Mouse (Mus musculus) heart, embryonic 14.5 days (tissue): Measurements from ENCODE around the gene Slc27a4. TPM values are rescaled to one million over a fixed set of nuclear protein-coding genes. Genes with fewer than 3 reads are reported as not detected.

ENCODE experiments used
- ATAC-seq: fragments of 200-750 bp; cut with Nextera tagmentation; 2 replicates; pipeline ENCODE4 v1.8.0; 2017; ENCODE audit warnings: low read depth, moderate TSS enrichment; ENCODE audit not compliant: insufficient number of reproducible peaks, insufficient read depth, low FRiP score
- H3K27ac ChIP-seq, 2 experiments: fragments of 200-500 bp in 1 of 2; fragments of 300-500 bp in 1 of 2; sonication (generic) in 1 of 2; replicated peaks in 1 of 2; 2 replicates each; pipeline ENCODE4 v1.5.1; 2012 to 2014; ENCODE audit warnings: low read depth in 2 of 2, low read length in 2 of 2, control low read depth in 1 of 2, mild to moderate bottlenecking in 1 of 2, mixed read lengths in 1 of 2; ENCODE audit not compliant: control insufficient read depth in 1 of 2, insufficient read depth in 1 of 2
- H3K27me3 ChIP-seq: fragments of 300-500 bp; sonication (generic); 2 replicates; pipeline ENCODE4 v1.6.1; 2014; ENCODE audit warnings: mild to moderate bottlenecking, low read length, control low read depth; ENCODE audit not compliant: control insufficient read depth, insufficient read depth
- H3K36me3 ChIP-seq: fragments of 300-500 bp; sonication (generic); 2 replicates; pipeline ENCODE4 v1.6.1; 2014; ENCODE audit warnings: mild to moderate bottlenecking, control low read depth, low read length, mixed read lengths; ENCODE audit not compliant: control insufficient read depth, insufficient read depth
- H3K4me1 ChIP-seq, 2 experiments: fragments of 200-500 bp in 1 of 2; fragments of 300-500 bp in 1 of 2; sonication (generic) in 1 of 2; 2 replicates each; pipeline ENCODE4 v1.6.1; 2012 to 2014; ENCODE audit warnings: low read length in 2 of 2, control low read depth in 1 of 2, mixed read lengths in 1 of 2; ENCODE audit not compliant: control insufficient read depth in 2 of 2, insufficient read depth in 2 of 2
- H3K4me2 ChIP-seq: fragments of 300-500 bp; sonication (generic); 2 replicates; pipeline ENCODE4 v1.6.1; 2014; ENCODE audit warnings: mild to moderate bottlenecking, low read length
- H3K4me3 ChIP-seq, 2 experiments: fragments of 200-500 bp in 1 of 2; fragments of 300-500 bp in 1 of 2; sonication (generic) in 1 of 2; 2 replicates each; pipeline ENCODE4 v1.5.1; 2012 to 2014; ENCODE audit warnings: low read length in 2 of 2, mild to moderate bottlenecking in 2 of 2, control low read depth in 1 of 2, low read depth in 1 of 2, moderate library complexity in 1 of 2; ENCODE audit not compliant: control insufficient read depth in 1 of 2, insufficient read depth in 1 of 2
- H3K9ac ChIP-seq: fragments of 300-500 bp; sonication (generic); 2 replicates; pipeline ENCODE4 v1.6.1; 2014; ENCODE audit warnings: mild to moderate bottlenecking, low read length
- H3K9me3 ChIP-seq: fragments of 300-500 bp; sonication (generic); 2 replicates; pipeline ENCODE4 v1.6.1; 2016; ENCODE audit warnings: low read length, control low read depth; ENCODE audit not compliant: control insufficient read depth
- WGBS: fragments of 180-500 bp; shearing (Covaris S2); extraction: QIAGEN DNeasy Blood & Tissue Kit; methylation state at CpG from one replicate; pipeline ENCODE4 v1.1.7; 2014; 5-methylcytosine and 5-hydroxymethylcytosine counted together
- microRNA-seq: library from miRNA; unstranded; fragments of <30 nt; microRNA quantifications from one replicate; pipeline ENCODE4, GENCODE M21; 2016
- polyA plus RNA-seq: library from polyadenylated mRNA; unstranded; fragments of >200 nt; fragmentation: Nextera tagmentation; extraction: Ambion mirVana; gene quantifications from 2 replicates; pipeline ENCODE4 v1.2.1, GENCODE M21; 2014

Gene Slc27a4
- polyA plus RNA-seq, 1 experiment from 2014 or later: 9.5 TPM

- WGBS: 70% methylated on average over 4 of the region's 4 CpGs
- Histone ChIP-seq H3K9ac (no peak overlapping the region), H3K36me3 (no peaks in the 10 kb centered on the region), H3K27ac (no peak overlapping the region), H3K9me3 (no peaks in the 10 kb centered on the region), H3K4me2 (no peak overlapping the region), H3K27me3 (no peaks in the 10 kb centered on the region), H3K4me1 (peaks cover 7 to 9% of the 10 kb centered on the region in 2 experiments; a peak in 2 of 4 replicates), H3K4me3 (no peak overlapping the region)
- no peak for ATAC-seq
Measured at GRCm38 (mm10) chr2:29865125-29865524, 62.7 kb downstream of the Slc27a4 start.

Small RNAs within 50 kb of the gene (microRNA-seq; reads per million reads assigned to microRNA genes)
- gene Mir219a-2 (not detected), gene Mir219b (not detected)

Other genes starting within 250 kb of the Slc27a4 start
- 12.6 and 14.5 TPM in 2 replicates for gene Rapgef1, start 182.9 kb upstream of the Slc27a4 start, polyA plus RNA-seq
- not detected in 2 replicates for gene Gm13420, start 50.9 kb upstream of the Slc27a4 start, polyA plus RNA-seq
- not detected in 2 replicates for gene Gm13547, start 43.3 kb upstream of the Slc27a4 start, polyA plus RNA-seq
- gene Coq4, start 15.1 kb upstream of the Slc27a4 start, polyA plus RNA-seq: 29.5 and 33.4 TPM in 2 replicates
- gene Trub2, start 14.1 kb upstream of the Slc27a4 start, polyA plus RNA-seq: 21.9 and 23.3 TPM in 2 replicates
- gene Urm1, start 17.4 kb downstream of the Slc27a4 start, polyA plus RNA-seq: 14.6 and 17.8 TPM in 2 replicates
- 13.9 and 14.8 TPM in 2 replicates for gene Cercam, start 66.5 kb downstream of the Slc27a4 start, polyA plus RNA-seq
- 46.8 and 47.2 TPM in 2 replicates for gene Odf2, start 86.6 kb downstream of the Slc27a4 start, polyA plus RNA-seq
- gene Gle1, start 132.8 kb downstream of the Slc27a4 start, polyA plus RNA-seq: 36.1 and 38.1 TPM in 2 replicates
- 156 and 161 TPM in 2 replicates for gene Sptan1, start 162.9 kb downstream of the Slc27a4 start, polyA plus RNA-seq
- gene Wdr34, start 246.2 kb downstream of the Slc27a4 start, polyA plus RNA-seq: 18.9 and 21.8 TPM in 2 replicates